Mouse (Mus musculus) left cerebral cortex, adult 2 months (tissue): ENCODE data around the gene Serpinb8. TPM values are rescaled to one million over a fixed set of nuclear protein-coding genes. Genes with fewer than 3 reads are reported as not detected.

Source experiments
- DNase-seq, 2 experiments: peaks; one replicate each; pipeline ENCODE4 v3.0.0; 2021 to 2022; ENCODE audit warnings: low spot score in 2 of 2, mixed read lengths in 1 of 2; ENCODE audit errors: extremely low spot score in 1 of 2
- H3K27ac ChIP-seq: fragments of 200-600 bp; 2 replicates; pipeline ENCODE4 v1.8.1; 2022
- H3K4me3 ChIP-seq: fragments of 200-600 bp; 2 replicates; pipeline ENCODE4 v1.8.1; 2022
- CTCF ChIP-seq: fragments of 200-600 bp; IDR thresholded peaks from 2 replicates; pipeline ENCODE4 v1.8.1; 2022; ENCODE audit warnings: antibody characterized with exemption, mild to moderate bottlenecking, moderate library complexity
- intact Hi-C: fragments of 180-260 bp; cut with DNase I; formaldehyde crosslinking; loops from one replicate; pipeline ENCODE4 v1.15.1; 2025
- long read RNA-seq, 2 experiments: library from polyadenylated mRNA; stranded (forward); transcript quantifications; one replicate each; pipeline ENCODE4 v2.0.0; 2021; ENCODE audit warnings: borderline mapping rate in 2 of 2
- total RNA-seq, 2 experiments: library from RNA; stranded (reverse); gene quantifications; 2 replicates each; pipeline ENCODE4 v1.2.3; 2021

Serpinb8 gene
- total RNA-seq: 10 to 100 TPM; 16.0 to 17.7 TPM
- long read RNA-seq, experiment 1, full-length matches to known transcripts: 3 of 6 reads
- long read RNA-seq, experiment 1, partial matches to known transcripts: 0 of 6 reads
- long read RNA-seq, experiment 1, other reads (novel, unspliced or antisense): 3 of 6 reads
- long read RNA-seq, experiment 2, partial matches to known transcripts: 1 of 4 reads
- long read RNA-seq, experiment 2, other reads (novel, unspliced or antisense): 3 of 4 reads

GRCm38 (mm10) chr1:107589691-107590470, at the start of gene Serpinb8:
Gene Serpinb8, plus strand, starts transcription at chr1:107590006.
- Histone ChIP-seq H3K4me3 (peak within 1 kb of the TSS; percentile 45), H3K27ac (peak within 1 kb of the TSS; percentile 88)
- DNase-seq: peak; percentile 51 to 62
- no peak for TF ChIP-seq CTCF
- intact Hi-C loops: loop anchor here (1.0 kb wide), 1 partner anchor 9 kb away; no protein-coding TSS in a partner anchor

DNA sequence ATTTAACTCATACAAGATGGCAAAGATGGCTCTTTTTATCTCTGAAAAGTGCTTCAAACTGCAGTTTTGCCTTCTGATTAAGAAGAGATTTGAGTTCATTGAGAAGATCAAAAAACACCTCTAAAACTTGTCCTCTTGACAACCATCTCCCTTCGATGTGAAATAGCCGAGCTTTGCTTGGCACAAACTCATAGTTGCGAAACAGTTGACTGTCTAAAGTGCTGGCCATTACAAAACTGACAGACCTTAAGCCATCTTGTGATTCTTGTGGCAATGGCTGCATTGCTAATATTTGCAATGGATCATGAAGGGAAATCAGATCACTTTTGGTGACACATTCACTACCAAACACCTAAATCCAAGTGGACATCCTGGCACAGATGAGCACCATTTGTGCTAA, 30.3 kb upstream of the Serpinb8 start:
- no peak for TF ChIP-seq CTCF
- intact Hi-C loops: no loop called here
- DNase-seq: no peak
- Histone ChIP-seq H3K4me3 (no peak overlapping the region), H3K27ac (no peak overlapping the region)

- intact Hi-C loops: loop anchor here (2.0 to 5.0 kb wide), 4 partner anchors 81 to 550 kb away; no protein-coding TSS in a partner anchor
- DNase-seq: no peak
- no peak overlapping the region for H3K27ac ChIP-seq
- H3K4me3 ChIP-seq: no peak overlapping the region
- peak; percentile 70 for TF ChIP-seq CTCF
These were observed 27.7 kb upstream of the Serpinb8 start for GRCm38 (mm10) chr1:107562110-107562509.

DNA sequence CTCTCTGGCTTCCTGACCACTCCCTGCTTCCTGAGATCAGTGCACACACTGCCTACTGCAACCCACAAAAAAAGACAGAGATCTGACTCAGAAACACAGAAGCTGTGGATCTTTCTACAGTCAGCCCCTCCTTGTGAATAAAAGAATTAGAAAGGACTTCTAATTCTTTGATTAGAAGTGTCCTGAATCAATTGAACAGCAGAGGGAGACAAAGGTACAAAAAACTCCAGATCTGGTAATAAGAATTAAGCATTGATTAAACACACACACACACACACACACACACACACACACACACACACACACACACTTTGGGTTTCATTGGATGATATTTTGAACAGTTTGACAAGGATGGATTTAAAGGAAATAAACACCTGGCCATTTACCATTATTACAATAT, 24.2 kb upstream of the Serpinb8 start:
- peak; percentile 30 for TF ChIP-seq CTCF
- Histone ChIP-seq H3K27ac (no peak overlapping the region), H3K4me3 (no peak overlapping the region)
- no peak for DNase-seq
- intact Hi-C loops: loop anchor here (1.0 to 2.0 kb wide), 2 partner anchors 27 to 33 kb away; no protein-coding TSS in a partner anchor

DNA sequence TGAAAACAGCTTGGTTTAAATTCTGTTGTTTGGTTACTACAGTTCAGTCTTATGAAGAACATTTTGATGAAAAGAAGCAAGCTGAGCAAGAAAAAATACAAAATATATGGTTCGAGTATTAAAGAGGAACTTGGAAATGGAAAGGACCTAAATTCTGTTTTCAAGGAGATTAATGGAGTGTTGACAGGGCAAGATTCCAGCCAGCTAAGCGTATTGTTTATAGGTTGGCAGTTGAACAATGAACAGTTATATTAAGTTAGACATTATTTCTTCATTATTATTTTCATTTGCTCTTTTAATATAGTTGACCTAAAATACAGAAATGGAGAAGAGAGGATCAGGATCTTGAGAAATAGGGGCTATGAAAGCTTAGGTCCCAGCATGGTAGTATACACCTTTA, 13.7 kb upstream of the Serpinb8 start:
- intact Hi-C loops: loop anchor here (2.0 kb wide), 1 partner anchor 17 kb away; no protein-coding TSS in a partner anchor
- DNase-seq: no peak
- no peak overlapping the region for H3K4me3 ChIP-seq
- no peak overlapping the region for H3K27ac ChIP-seq
- no peak for TF ChIP-seq CTCF

DNA sequence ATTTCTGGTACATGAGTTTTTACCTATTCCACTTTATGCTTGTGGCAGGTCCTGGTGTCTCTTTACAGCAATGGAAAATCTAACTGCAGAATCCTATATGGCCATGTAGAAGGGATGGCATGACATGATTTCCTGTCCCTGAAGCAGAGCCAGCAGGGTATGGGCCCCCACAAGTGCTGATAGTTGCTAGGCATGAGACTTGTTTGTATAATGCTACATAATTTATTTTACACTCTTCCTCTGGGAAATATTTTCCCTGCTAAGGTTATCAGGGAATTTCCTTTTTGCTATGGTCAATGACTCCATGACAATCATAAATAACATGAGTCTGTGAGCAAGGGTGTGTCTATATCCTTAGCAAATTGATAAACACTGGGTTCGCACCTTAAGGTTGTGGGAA, 12.3 kb upstream of the Serpinb8 start:
- intact Hi-C loops: loop anchor here (2.0 kb wide), 1 partner anchor 15 kb away; no protein-coding TSS in a partner anchor
- Histone ChIP-seq H3K27ac (no peak overlapping the region), H3K4me3 (no peak overlapping the region)
- no peak for DNase-seq
- no peak for TF ChIP-seq CTCF

DNA sequence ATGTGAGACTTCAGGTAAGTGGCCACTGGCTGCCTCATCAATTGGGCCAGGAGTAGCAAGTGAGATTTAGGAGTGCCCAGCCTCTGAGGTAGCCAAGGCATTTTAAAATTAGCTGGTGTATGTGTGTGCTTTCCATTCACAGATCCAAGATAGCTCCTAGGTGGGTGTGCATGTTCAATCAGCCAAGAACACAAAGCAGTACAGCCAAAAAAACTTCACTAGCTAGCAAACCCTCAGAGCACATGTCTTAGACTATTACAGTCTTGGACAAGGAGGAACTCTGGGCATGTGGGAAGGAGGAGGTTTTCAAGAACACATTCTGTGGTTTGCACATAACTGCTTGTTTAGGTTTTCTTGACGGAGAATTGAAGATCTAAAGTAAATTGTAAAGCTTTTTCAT, 8.6 kb upstream of the Serpinb8 start:
- DNase-seq: peak in 1 of 2 experiments; percentile 26
- TF ChIP-seq CTCF: no peak
- intact Hi-C loops: loop anchor here (1.0 to 5.0 kb wide), 2 partner anchors 9 to 549 kb away; partner anchors contain the start of gene Serpinb8

DNA sequence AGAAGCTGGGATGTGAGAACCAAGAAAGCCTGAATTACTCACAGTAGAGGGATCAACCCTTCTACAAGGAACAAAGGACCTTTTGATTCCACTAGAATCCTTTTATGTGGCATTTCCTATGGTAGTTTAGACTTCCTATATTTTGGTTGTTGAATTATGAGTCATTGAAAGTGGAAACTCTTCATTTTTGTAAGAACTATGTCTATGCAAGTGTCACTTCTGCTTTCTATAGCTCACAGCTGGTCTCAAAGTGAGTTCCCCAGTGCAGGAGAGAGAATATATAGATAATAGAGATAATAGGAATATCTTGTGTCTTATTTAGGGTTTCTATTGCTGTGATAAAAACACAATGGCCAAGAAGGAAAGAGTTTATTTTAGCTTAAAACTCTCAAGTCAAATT, 6.9 kb upstream of the Serpinb8 start:
- no peak for DNase-seq
- no peak for TF ChIP-seq CTCF
- intact Hi-C loops: loop anchor here (5.0 kb wide), 1 partner anchor 551 kb away; no protein-coding TSS in a partner anchor
- H3K4me3 ChIP-seq: no peak overlapping the region
- peak overlapping the region; percentile 71 for H3K27ac ChIP-seq

More for the DNA sequence above, 8.6 kb upstream of the Serpinb8 start:
- H3K4me3 ChIP-seq: no peak overlapping the region
- no peak overlapping the region for H3K27ac ChIP-seq

DNA sequence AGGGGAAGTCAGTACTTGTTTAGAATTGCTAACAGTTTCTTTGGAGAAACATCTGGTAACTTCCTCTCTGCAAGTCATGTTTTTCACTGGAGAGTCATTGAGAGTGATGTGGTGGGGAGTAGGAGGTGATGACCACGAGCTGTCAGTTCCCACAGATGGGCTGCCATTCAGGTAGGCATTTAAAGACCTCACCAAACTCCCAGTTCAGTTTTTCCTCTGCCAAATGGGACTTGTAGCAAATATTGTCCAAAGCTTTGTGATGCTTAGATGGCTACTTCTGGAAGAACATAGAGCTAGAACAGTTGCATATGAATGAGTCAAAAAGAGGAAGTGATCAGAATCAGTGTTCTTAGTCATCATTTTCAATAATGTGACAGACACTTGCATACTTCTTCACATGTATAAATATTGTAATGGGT, 5.8 kb upstream of the Serpinb8 start:
- H3K4me3 ChIP-seq: no peak overlapping the region
- no peak for TF ChIP-seq CTCF
- H3K27ac ChIP-seq: peak overlapping the region; percentile 38; the same call in 1 of the 2 replicates
- no peak for DNase-seq
- intact Hi-C loops: loop anchor here (5.0 kb wide), 1 partner anchor 552 kb away; no protein-coding TSS in a partner anchor

DNA sequence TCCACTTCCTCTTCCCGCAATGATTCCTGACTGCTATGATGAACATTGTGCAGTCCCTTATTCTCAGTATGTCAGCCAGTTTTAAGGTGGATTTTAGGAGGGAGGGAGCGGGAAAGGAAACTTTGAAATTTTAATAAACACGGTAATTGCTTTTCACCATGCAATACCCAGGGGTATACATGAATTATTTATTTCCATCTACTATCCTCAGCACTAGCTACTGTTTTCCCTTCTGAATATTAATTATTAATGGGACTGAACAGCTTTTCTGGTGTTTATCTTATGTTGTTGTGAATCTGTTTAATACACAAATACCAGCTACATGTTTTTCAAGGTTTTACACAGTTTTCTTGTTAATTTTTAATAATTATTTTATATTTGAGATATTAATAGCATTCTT, 4.9 kb upstream of the Serpinb8 start:
- DNase-seq: no peak
- H3K27ac ChIP-seq: no peak overlapping the region
- H3K4me3 ChIP-seq: no peak overlapping the region
- intact Hi-C loops: loop anchor here (5.0 kb wide), 1 partner anchor 553 kb away; no protein-coding TSS in a partner anchor
- TF ChIP-seq CTCF: no peak

DNA sequence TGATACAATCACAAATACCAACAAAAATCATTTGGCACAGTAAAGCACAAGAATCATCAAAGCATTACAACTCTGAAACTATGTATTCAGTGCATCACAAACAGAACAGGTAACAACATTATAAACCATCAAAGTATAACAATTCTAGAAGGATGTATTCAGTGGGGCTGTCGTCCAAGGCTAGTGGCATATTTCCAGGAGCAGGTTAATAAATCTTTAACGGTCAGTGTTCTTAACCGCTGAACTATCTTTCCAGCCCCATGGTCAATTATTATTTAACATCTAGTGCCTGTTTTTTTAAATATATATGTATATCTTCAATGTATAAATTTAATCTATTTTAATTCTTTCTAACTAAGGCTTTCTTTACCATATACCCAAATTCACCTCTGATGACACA, 3.6 kb upstream of the Serpinb8 start:
- Histone ChIP-seq H3K27ac (no peak overlapping the region), H3K4me3 (no peak overlapping the region)
- intact Hi-C loops: no loop called here
- no peak for DNase-seq
- no peak for TF ChIP-seq CTCF

- Histone ChIP-seq H3K27ac (no peak overlapping the region), H3K4me3 (no peak overlapping the region)
- TF ChIP-seq CTCF: no peak
- DNase-seq: no peak
- intact Hi-C loops: no loop called here
These were observed 1.6 kb upstream of the Serpinb8 start for GRCm38 (mm10) chr1:107588206-107588605.
